Mouse (Mus musculus) embryo, embryonic 9.5 days (tissue): ENCODE measurements around the gene Vsig8.

ENCODE experiments used
- DNase-seq: peaks from one replicate; pipeline ENCODE4 v3.0.0-alpha.2; 2017; ENCODE audit errors: extremely low spot score

Gene Vsig8

DNA sequence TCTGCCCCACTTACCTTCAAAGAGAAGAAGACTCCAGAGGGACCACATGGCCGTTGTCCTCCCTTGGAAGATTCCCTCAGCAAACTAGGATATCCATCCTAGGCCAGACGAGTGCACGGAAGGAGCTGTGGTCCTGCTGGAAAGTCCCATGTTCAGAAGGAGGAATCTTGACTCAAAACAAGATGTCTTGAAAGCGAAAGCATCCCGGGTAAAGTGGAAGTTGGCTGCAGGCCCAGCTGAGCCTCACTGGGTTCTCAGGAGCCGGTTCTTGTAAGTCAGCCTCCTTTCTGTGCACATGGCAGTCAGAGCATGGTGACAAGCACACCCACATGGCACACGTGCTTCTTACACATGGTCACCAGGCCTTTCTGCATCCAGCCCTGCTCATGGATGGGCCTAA is 34.6 kb downstream of the Vsig8 start, which contains the start of gene Slamf8:
Gene Slamf8 (minus strand): TSS at position 184 of the 400 bp plus-strand sequence.
- no peak for DNase-seq

DNA sequence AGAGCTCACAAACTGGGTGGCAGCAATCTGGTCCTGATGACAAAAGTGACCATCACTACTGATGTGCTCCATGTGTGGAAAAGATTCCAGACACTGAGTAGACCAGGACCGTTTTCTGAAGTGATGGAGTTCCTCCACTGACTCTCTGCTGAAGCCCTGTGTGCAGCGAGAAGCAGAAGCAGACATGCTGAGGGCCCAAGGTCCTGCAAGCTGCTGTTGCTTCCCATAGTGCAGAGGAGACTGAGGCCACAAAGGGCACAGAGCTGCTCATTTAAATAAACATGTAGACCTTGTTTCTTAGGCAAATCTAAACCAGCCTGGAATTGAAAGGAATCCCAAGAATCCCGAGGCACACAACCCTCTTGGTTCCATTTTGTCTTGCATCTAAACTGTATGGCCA is 37.6 kb downstream of the Vsig8 start:
- DNase-seq: no peak

DNA sequence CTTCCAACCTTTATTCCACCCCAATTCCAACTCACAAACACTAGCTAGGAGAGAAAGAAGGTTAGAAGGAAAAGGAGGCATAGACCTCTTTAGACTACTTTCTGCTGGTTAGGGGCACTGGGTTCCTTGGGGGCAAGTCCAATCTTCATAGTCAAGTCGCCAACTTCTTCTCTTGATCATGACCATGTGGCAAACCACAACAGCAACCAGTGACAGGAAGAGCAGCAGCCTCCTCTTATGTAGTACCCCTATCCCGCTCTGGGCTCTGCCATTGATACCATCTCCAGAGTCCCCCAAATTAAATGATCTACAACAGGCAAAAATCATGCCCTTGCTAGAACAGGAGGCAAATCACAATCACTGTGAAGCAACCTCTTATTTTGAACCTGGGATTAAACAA is 38.2 kb downstream of the Vsig8 start:
- DNase-seq: no peak

DNA sequence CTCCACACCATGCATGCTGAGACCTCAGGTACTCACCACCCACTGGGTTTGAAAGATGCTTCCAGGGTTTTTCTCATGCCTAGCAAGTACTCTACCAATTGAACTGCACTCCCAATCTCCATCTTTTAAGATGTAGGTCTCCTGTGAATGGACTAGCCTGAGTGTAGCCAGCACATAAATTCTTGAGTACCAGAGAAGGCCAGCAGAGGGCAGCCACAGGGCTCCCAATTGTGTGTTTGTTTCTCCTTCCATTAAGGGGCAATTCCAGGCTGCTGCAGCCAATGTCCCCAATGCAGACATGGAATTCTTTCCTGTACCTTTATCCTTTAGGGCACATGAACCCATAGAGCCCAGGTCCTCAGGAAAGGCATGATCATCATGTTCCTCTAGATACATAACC is 38.8 kb downstream of the Vsig8 start:
- DNase-seq: peak; percentile 58

DNA sequence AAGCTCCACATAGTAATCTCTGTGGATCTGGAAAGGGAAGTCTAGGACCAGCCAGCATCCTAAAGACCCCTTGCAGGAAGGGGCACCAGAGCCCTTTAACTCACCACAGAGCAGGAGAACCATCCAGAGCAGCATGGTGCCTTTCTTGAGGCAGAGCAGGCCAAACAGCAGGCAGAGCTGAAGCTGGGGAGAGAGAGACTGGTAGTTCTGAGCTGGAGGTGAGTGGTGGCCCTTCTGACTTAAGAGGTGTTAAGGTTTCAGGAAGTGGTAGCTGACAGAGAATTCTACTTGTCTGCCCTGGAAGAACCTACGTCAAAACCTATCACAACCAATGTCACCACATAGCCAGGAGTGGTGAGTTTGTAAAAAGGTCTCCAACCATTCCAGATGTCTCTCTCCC is 46.6 kb downstream of the Vsig8 start, which contains the start of gene Fcrl6:
Gene Fcrl6 (minus strand): TSS at position 226 of the 400 bp plus-strand sequence.
- no peak for DNase-seq

DNA sequence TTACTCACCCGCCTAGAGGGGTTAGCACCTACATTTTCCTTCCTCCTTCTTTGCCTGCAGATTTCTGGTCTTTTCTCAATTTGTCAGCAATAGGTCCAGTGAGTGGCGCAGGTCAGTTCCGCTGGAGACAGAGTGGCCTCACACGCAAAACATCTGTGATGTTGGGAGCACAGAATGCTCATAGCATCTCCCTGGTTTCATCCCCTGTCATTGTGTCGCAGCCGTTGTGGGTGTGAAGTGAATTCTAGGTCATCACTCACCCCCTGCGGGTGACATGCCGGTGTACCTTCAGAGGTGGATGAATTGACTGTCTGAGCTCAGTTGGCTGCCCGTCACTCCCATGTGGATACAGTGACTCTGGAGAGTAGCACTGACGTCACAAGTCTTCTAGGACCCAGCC is 55.6 kb downstream of the Vsig8 start:
- DNase-seq: no peak

DNA sequence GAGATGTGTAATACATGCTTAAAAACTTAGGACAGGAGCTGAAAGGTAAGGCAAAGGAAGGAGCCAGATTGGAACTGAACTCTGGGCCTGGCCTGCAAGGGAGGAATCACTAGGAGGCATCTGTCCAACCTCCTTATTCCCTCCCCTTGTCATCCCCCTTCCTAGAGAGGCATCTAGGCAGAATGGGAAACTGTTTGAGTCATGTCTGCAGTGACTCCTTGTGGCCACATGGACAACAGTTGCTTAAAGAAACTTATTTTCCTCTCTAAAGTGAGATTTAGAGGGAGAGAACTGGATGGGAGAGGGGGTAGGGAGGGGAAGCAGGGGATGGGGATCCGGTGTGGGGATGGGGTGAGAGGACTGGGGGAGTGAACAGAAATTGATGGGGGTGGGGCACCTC is 57.0 kb downstream of the Vsig8 start:
- DNase-seq: no peak
